Mouse (Mus musculus): ENCODE data around the gene Fam25c.

Fam25c gene

DNA sequence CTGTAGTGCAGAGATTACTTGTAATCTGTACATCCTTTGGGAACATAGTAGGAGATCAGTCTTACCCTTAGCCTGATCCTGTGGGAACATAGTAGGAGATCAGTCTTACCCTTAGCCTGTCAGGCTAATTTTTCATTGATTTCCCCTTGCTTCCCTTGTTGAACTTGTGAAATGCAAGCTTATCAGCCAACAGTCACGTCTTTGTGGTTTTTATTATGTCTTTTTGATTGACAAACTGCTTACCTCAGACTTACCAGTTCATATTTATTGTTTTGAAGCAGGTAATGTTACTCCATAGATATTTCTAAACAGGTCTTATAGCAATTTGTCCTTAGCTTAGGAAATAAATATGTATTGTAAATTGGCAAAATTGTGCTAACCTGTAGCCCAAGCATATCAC lies 27.6 kb downstream of the Fam25c start:
- in situ Hi-C loops (cut with MboI, MseI), result no loop called here

DNA sequence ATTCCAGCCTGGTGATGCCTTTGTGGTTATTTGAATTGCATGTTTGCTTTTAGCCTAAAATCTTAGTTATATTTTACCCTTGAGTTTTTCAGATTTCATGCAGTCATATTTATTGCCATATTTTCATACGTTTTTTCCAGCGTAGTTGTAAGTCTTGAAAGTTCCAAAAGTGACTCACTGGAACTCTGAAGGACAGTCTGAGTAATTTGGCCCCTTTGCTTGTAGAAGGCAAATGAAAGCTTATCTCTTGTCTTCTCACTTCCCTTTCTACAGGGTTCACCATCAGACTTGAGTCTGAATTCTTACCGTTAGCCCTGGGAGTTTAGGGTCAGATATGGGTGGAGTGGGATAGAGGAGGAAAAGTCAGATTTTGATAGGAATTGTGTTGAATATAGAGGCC lies 28.6 kb downstream of the Fam25c start:
- in situ Hi-C loops (cut with MboI, MseI), result no loop called here

DNA sequence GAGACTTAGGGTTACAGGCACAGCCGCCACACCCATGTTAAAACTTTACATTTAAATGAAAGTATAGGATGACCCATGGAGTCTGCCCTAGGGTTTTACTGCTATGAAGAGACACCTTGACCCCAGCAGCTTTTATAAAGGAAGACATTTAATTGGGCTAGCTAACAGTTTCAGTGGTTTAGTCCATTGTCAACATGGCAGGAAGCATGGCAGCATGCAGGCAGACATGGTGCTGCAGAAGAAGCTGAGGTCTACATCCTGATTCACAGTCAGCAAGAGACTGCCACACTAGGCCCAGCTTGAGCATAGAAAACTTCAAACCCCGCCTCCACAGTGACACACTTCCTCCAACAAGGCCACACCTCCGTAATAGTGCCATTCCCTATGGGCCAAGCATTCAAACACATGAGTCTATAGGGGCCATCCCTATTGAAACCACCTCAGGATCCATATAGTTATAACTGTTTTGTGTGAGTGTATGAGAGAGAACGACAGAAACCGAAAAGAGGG lies 31.6 kb downstream of the Fam25c start:
- in situ Hi-C loops (cut with MboI, MseI), result no loop called here

DNA sequence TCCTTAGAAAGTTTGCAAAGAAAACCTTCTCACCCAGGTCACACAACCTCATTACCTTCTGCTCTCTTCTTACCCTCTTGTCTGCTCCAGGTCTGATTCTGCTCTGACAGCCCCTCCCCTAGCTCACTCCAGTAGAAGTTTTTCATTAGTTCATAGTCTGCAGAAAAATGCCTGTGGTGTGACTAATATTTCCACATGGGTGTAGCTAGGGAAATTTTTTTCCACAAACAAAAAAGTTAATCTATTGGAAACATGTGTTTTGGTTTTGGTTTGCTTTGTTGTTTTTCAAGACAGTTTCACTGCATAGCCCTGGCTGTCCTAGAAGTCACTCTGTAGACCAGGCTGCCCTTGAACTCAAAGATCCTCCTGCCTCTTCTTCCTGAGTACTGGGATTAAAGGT lies 37.1 kb downstream of the Fam25c start:
- in situ Hi-C loops (cut with MboI, MseI), result loop anchor here (10.0 kb wide), 1 partner anchor 873 kb away; the partner anchor contains the start of gene Mapk8

DNA sequence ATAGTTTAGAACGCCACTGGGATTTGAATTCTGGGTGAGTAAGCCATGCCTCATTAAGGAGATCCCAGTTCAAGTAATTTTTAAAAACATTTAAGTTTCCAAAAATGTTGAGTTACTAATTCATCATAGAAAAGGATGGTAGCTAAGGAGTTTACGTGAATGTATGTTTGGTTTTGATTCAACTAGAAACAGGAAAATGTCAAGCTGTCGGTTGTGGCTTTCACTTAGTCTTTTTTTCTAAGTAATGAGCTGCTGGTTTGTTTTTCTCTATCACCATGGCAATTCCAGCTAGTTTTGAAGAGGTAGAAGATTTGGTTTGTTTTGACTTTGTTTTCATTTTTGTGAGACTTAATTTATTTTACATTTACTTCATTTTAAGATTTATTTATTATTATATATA lies 37.8 kb downstream of the Fam25c start:
- in situ Hi-C loops (cut with MboI, MseI), result loop anchor here (10.0 kb wide), 1 partner anchor 873 kb away; the partner anchor contains the start of gene Mapk8

DNA sequence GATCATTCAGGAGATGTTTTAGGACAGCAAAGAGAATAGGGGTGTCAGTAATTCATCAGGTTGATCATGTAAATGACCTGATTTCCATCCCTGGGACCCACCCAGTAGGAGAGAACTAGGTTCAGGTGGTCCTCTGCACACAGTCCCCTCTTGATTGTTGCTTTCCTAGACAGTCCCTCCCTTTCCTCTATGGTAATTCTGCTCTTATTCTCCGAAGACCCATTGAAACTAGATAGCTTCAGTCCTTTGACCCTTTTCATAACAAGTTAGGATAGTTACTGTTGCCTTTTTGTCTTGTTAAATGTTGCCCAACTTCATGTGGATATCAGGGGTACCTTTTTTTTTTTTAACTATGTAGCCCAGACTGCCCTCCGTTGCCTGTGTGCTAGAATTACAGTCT lies 38.9 kb downstream of the Fam25c start:
- in situ Hi-C loops (cut with MboI, MseI), result loop anchor here (10.0 kb wide), 1 partner anchor 872 kb away; the partner anchor contains the start of gene Mapk8

DNA sequence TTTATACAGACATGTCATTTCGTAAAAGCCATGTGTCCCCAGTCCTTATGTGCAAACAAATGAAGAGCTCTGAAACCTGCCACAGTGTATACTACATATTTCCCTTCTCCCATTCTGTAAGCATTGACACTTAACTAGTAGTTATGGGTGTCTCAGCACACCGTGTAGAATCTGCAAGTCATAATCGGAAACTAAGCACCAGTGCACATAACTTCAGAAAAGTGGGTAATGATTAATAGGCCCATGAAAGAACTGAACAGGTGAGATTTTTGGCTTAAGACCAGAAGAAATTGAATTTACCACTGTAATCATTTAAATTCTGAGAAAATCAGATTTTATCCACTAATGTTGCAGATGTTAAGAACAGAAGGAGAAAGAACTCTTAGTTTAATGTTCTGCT lies 40.4 kb downstream of the Fam25c start:
- in situ Hi-C loops (cut with MboI, MseI), result loop anchor here (10.0 kb wide), 1 partner anchor 870 kb away; the partner anchor contains the start of gene Mapk8

DNA sequence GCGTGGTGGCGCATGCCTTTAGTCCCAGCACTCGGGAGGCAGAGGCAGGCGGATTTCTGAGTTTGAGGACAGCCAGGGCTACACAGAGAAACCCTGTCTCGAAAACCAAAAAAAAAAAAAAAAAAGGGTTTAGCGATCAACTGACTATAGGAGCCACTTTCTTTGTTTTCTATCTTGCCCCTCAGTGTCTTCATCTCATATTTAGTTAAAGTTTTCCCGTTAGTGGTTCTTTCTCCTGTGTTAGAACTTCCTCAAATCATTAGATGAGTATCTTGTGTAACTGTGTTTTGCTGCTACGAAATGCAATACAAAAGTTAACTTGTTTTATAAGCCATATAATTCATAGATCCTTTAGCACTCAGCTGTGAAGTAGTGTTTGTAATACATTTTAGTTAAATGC lies 40.9 kb downstream of the Fam25c start:
- in situ Hi-C loops (cut with MboI, MseI), result loop anchor here (10.0 kb wide), 1 partner anchor 870 kb away; the partner anchor contains the start of gene Mapk8

DNA sequence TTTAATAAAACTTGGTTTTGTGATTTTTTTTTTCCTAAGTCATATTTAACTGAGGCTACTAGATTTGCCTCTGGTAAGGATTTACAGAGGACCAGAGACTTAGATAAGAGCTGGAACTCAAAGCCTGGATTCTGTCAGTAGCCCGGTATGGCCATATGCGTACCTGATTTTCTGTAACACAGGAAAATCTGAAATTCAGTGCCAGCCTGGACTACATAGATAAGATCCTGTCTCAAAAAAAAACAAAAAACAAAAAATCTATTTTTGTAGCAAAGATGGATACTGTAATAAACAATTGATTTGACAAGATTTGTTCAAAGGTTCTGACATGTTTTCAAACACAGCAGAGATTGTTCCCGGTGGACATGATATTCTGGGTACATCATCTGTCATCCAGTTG lies 41.6 kb downstream of the Fam25c start:
- in situ Hi-C loops (cut with MboI, MseI), result loop anchor here (10.0 kb wide), 1 partner anchor 869 kb away; the partner anchor contains the start of gene Mapk8

DNA sequence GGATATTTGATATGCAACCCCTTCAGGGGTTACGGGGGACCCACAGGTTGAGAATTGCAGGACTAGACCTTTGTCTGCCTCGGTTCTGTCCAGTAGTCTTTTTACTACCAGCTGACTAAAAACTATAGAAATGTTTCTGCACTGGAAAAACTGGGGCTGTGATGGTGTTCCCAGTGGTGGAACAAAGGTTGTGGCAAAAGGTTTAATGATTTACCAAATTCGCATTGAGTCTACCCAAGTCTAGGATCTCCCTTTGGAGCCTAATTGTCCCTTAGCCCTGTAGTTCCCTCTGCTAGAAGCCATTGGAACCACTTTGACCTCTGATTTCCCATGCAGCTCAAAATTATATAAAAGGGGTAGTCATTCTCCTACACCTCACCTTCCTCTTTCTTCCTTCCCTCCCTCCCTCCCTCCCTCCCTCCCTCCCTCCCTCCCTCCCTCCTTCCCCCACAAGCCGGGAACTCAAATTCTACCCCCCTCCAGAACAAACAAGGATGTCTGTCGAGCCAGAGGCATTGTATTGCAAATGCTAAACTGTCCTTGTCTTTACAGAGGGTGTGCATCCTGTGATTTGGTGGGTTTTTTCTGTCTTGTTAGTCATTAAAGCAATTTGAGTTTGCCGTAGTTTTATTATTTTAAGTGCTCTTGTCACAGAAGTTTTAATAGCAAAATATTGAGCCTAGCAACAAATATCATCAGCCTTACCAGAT lies 42.7 kb downstream of the Fam25c start:
- in situ Hi-C loops (cut with MboI, MseI), result loop anchor here (10.0 kb wide), 1 partner anchor 868 kb away; the partner anchor contains the start of gene Mapk8

DNA sequence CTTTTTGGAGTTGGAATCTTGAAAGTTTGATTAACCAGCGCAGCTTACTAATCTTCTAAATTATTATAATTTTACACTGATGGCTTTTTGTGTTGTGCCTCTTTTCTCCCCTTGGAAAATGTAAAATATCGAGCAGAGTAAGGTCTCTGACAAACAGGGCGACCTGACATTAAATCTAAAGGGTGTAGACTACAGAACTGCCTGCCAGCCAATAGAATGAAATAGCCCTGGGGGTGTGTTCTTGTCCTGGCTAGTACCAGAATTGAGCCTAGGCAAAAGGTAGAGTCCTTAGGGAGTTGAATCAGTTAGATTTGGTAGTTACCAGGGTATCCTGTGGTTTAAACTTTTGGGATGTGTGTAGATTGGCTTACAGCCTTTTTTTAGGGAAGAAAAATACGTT lies 43.5 kb downstream of the Fam25c start:
- in situ Hi-C loops (cut with MboI, MseI), result loop anchor here (10.0 kb wide), 1 partner anchor 867 kb away; the partner anchor contains the start of gene Mapk8

DNA sequence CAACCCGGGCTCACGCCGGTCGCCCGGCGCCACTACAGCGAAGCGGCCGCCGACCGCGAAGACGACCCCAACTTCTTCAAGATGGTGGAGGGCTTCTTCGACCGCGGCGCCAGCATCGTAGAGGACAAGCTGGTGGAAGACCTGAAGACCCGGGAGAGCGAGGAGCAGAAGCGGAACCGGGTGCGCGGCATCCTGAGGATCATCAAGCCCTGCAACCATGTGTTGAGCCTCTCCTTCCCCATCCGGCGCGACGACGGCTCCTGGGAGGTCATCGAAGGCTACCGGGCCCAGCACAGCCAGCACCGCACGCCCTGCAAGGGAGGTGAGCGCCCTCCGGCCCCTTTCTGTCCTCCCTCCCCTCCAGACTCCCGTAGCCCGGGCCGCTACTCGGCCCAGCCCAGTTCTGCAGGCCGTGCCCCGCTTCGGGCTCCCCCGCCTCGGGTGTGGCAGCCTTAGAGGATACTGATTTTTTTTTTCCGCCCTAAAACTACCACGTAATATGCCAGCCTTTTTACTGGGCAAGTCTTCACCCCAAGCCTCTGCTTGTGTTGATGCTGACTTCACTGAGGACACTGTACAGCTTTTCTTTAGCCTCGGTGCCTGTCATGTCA lies 44.1 kb downstream of the Fam25c start:
- in situ Hi-C loops (cut with MboI, MseI), result loop anchor here (10.0 kb wide), 1 partner anchor 866 kb away; the partner anchor contains the start of gene Mapk8

DNA sequence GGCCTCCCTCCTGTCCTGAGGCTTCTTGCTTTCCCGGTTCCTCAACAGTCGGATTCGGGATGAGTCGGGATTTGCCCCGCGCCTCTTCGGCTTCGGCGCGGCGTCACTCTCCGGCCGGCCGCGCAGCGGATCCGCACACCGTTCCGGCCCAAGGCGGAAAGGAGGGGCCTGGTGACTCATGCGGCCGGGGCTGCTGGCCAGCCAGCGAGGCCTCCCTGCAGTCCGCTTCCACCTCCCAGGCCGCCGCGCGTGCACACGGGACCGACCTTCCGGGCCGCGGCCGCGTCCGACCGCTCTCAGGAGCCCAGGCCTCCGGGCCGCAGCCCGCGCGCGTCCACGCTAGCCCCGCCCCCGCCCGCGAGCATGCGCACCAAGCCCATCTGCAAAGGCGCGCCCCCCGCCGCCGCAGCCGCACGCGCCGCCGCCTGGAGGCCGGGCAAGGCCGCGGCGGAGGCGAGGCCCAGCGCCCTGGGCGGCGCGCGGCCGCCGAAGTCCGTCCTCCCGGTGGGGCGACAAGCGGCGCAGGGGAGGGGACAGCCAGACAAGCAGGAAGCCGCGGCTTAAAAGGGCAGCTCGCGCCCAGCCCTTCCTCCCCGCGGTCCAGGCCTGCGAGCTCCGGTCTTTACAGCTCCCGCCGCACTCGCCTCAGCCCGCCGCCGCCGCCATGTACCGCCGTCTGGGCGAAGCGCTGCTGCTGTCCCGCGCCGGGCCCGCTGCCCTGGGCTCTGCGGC lies 44.8 kb downstream of the Fam25c start, which contains the start of the genes Shld2 and Glud1:
Gene Shld2, minus strand, starts transcription at position 260 of the 732 bp plus-strand sequence.
Gene Glud1, plus strand, starts transcription at position 494 of the 732 bp plus-strand sequence.
- in situ Hi-C loops (cut with MboI, MseI), result loop anchor here (10.0 kb wide), 1 partner anchor 866 kb away; the partner anchor contains the start of gene Mapk8

DNA sequence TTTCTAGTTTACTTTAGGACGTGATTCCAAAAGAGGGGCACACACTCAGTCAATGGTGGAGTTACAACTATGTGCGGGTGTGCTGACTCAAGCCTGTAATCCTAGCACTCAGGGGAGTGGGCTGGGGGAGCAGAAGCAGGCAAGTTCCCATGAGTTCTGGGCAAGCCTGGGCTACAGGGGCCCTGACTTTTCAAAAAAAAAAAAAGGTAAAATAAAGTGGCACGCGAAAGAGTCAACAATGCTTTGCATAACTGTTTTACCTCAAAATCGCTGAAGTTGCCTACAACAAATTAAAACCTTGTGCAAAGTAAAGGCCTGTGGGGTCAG lies 45.4 kb downstream of the Fam25c start:
- in situ Hi-C loops (cut with MboI, MseI), result loop anchor here (10.0 kb wide), 1 partner anchor 865 kb away; the partner anchor contains the start of gene Mapk8

DNA sequence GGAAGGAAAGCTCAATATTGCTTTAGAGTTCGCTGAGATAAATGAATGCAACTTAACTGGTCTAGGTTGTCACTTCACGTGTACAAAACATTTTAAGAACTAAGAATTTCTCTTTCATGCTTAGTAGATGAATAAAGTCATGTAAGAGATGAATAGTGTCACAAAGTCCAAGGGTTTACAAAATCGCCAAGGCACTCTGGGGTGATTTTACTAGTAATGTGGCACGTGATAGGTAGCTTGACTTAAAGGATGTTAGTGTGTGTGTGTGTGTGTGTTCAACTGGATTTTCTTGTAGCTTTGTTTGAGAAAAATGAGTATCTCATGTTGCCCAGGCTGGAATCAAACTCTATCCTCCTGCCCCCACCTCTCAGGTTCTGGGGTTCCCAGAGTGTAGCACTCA lies 46.0 kb downstream of the Fam25c start:
- in situ Hi-C loops (cut with MboI, MseI), result no loop called here

DNA sequence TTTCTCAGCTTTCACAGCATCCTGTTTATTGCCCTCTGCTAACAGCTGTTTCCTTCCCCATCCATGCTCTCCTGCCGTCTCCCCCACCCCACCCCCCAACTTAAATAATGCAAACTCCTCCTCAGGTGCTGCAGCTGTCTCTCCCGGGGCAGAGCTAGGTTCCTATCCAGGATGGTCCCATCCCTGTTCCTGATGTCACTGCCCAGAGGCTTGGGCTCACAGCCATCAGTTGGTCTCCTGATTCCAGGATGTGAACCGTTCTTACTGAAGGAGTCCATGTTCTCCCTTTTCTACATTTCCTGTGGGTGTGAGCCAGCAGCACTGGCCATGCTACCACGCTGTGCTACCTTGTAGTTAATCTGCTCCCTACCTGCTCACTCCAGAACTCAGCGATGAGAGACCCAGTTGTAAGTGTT lies 52.0 kb downstream of the Fam25c start:
- in situ Hi-C loops (cut with MboI, MseI), result no loop called here

DNA sequence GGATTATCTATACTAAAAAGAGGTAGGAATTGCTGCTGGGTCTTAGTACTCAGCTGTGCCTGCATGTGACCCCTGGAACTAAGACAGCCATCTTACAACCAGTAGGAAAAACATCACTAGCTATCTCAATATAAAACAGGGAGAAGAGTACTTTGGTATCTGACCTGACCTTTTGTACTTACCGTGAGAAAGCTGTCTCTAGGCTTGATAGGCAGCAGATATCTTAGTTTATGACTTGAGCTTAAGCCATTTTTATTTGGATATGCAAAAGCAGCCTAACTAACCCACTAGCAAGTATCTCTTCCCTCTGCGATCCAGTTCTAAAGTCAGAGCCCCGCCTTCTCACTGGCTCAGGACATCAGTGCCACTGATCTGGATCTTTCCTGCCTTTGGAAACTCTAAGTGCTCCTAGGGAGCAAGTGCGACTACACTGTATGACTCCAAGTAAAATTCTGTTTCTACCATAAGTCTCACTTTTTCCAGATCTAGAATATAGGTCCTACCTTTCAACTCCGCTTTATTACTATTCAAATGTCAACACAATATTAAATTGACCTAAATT lies 52.5 kb downstream of the Fam25c start:
- in situ Hi-C loops (cut with MboI, MseI), result no loop called here
